Mouse (Mus musculus) ES-E14 (cell line): ENCODE data around the gene Cox4i2.

Experiments used
- CHD2 ChIP-seq: IDR thresholded peaks from 2 replicates; pipeline ENCODE4 v1.6.1; 2014; ENCODE audit warnings: mild to moderate bottlenecking, low read depth, low read length, inconsistent platforms
- MAFK ChIP-seq: IDR thresholded peaks from 2 replicates; pipeline ENCODE4 v1.6.1; 2014; ENCODE audit warnings: mild to moderate bottlenecking, low read depth, low read length, inconsistent platforms; ENCODE audit not compliant: insufficient read depth
- ZC3H11A ChIP-seq: IDR thresholded peaks from 2 replicates; pipeline ENCODE4 v1.6.1; 2012; ENCODE audit warnings: low read depth, mild to moderate bottlenecking, inconsistent platforms, low read length, borderline replicate concordance
- ZNF384 ChIP-seq: IDR thresholded peaks from 2 replicates; pipeline ENCODE4 v1.6.1; 2012; ENCODE audit warnings: low read depth, low read length, inconsistent platforms

DNA sequence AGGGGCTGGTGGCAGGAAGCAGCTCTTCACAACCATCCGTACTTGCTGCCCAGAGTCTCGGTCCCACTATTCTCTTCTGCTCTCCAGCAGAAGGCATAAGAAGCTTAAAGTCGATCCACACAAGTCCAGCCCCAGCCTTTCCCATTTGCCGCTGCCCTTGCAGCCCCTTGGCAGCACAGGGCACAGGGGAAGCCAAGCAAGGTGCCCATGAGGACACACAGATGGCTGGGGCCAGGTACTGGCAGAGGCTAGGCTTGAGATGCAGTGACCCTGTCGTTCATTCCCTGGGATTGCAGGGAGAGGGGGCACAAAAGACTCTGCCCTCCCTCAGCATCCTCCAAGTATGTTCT, 49.7 kb upstream of the Cox4i2 start:
- TF ChIP-seq MAFK, result no peak
- TF ChIP-seq ZNF384, result no peak
- TF ChIP-seq ZC3H11A, result no peak
- TF ChIP-seq CHD2, result no peak
